Mouse (Mus musculus): ENCODE results near the gene Dcp1a. TPM values are rescaled to one million over a fixed set of nuclear protein-coding genes. Genes with fewer than 3 reads are reported as not detected.

Gene Dcp1a
- polyA plus RNA-seq, 1 experiment: 54.6 TPM

DNA sequence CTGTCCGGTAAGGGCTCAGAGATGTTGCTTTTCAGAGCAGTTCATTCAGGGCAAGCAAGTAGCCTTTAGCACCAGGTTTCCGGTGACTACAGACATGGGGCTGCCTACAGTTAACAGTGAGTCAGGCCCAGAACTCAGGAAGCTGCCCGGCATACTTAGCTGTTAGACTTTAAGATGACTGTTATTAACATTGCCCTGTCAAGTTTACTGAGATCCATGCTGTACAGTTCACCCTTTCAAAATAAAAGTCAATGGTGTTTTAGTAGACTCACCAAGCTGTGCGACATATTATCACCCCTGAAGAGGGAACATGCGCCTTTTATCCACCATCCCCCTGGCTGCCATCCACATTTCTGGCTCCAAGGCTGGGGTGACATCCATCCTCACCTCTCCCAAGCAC lies 96.9 kb downstream of the Dcp1a start:
- H3K36me3 ChIP-seq (ENCODE audit: control insufficient read depth, insufficient read depth, low read length, poor library complexity, severe bottlenecking): peaks cover 28% of the 10 kb centered on the region
- H3K27ac ChIP-seq (ENCODE audit: insufficient read depth, low read length): no peak overlapping the region
- peaks cover 2% of the 10 kb centered on the region for H3K4me1 ChIP-seq (ENCODE audit: control insufficient read depth, insufficient read depth, low read length)
- H3K4me3 ChIP-seq (ENCODE audit: low read depth, low read length): no peak overlapping the region
- H3K9ac ChIP-seq (ENCODE audit: low read depth, poor library complexity, severe bottlenecking): no peak overlapping the region
- H3K9me3 ChIP-seq (replicated peaks; ENCODE audit: control insufficient read depth, insufficient read depth, low read length, poor library complexity, severe bottlenecking): no peaks in the 10 kb centered on the region
- no peaks in the 10 kb centered on the region for H3K27me3 ChIP-seq (ENCODE audit: control insufficient read depth, insufficient read depth, low read length, poor library complexity, severe bottlenecking)
- no peak for TF ChIP-seq CTCF (IDR thresholded peaks at IDR 0.05; ENCODE audit: low read depth, low read length)
- no peak for TF ChIP-seq POLR2A (IDR thresholded peaks at IDR 0.05; ENCODE audit: insufficient read depth, low read length)
- no peak for TF ChIP-seq EP300 (IDR thresholded peaks at IDR 0.05; ENCODE audit: insufficient read depth, low read depth, low read length)

Other genes with a start within 250 kb of the Dcp1a start
- 0.18 and 0.24 TPM in 2 replicates for gene Cacna1d, start 11.9 kb downstream of the Dcp1a start, polyA plus RNA-seq (2011; ENCODE audit: insufficient read depth, insufficient read length, low read depth, missing spikeins)
- gene Tkt, start 68.8 kb downstream of the Dcp1a start, polyA plus RNA-seq (2011; ENCODE audit: insufficient read depth, insufficient read length, low read depth, missing spikeins): 794 and 868 TPM in 2 replicates
- 46.3 and 47.5 TPM in 2 replicates for gene Prkcd, start 146.7 kb downstream of the Dcp1a start, polyA plus RNA-seq (2011; ENCODE audit: insufficient read depth, insufficient read length, low read depth, missing spikeins)
- gene Rft1, start 174.8 kb downstream of the Dcp1a start, polyA plus RNA-seq (2011; ENCODE audit: insufficient read depth, insufficient read length, low read depth, missing spikeins): 17.0 and 18.1 TPM in 2 replicates
- 9.8 and 12.0 TPM in 2 replicates for gene Sfmbt1, start 235.3 kb downstream of the Dcp1a start, polyA plus RNA-seq (2011; ENCODE audit: insufficient read depth, insufficient read length, low read depth, missing spikeins)